Mouse (Mus musculus): ENCODE measurements around the gene Kmt2c.

Gene Kmt2c

GRCm38 (mm10) chr5:25516301-25516895, 17.8 kb upstream of the Kmt2c start:
- DNase-seq (ENCODE audit: low read depth), result no peak

- no peak for DNase-seq (ENCODE audit: low read depth)
Observed at GRCm38 (mm10) chr5:25515767-25516166, 17.2 kb upstream of the Kmt2c start, which contains the start of gene Cct8l1. Cct8l1 (plus strand) TSS chr5:25516067.

DNA sequence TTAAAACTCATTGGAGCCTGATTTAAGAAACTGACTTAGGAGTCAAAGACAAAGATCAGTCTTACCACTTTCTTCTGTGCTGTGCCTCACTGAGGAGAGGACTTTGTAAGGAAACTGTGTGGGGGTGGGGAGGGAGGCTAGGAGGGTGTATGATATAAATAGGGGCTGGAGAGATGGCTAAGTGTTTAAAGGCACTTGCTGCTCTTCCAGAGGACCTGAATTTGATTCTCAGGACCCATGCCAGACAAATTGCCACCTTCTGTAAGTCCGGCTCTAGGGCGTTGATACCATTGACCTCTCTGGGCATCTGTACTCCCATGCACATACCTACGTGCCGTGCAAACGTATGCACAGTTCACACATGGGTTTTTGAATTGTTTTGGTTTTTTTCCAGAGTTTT, 7.5 kb upstream of the Kmt2c start:
- DNase-seq (ENCODE audit: low read depth), result no peak

- DNase-seq (ENCODE audit: low read depth), result peak; percentile 27
Observed at GRCm38 (mm10) chr5:25500686-25501085, 2.1 kb upstream of the Kmt2c start.

GRCm38 (mm10) chr5:25499423-25500398, 1.1 kb upstream of the Kmt2c start:
- peak; percentile 96 for DNase-seq (ENCODE audit: low read depth)

- DNase-seq (ENCODE audit: low read depth), result peak; percentile 85
Observed at GRCm38 (mm10) chr5:25498821-25499422, 339 bp upstream of the Kmt2c start.

GRCm38 (mm10) chr5:25497720-25498345, 750 bp downstream of the Kmt2c start:
- DNase-seq (ENCODE audit: low read depth), result peak; percentile 61

DNA sequence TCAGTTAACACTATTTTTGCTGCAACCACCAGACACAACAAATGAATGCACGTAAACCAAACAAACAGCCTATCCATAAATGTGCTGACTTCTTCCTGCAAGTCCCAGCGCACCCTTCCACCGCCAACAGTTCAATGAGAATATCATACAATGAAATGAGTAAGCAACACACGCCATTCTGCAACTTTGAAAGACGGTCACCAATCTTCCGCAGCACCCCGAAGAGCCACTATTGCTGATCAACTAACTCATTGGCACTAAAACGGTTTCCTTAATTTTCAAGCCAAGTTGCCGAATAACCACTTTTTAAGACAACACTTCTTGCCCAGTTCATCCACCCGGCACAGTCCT, 1.2 kb downstream of the Kmt2c start:
- peak; percentile 58 for DNase-seq (ENCODE audit: low read depth)

DNA sequence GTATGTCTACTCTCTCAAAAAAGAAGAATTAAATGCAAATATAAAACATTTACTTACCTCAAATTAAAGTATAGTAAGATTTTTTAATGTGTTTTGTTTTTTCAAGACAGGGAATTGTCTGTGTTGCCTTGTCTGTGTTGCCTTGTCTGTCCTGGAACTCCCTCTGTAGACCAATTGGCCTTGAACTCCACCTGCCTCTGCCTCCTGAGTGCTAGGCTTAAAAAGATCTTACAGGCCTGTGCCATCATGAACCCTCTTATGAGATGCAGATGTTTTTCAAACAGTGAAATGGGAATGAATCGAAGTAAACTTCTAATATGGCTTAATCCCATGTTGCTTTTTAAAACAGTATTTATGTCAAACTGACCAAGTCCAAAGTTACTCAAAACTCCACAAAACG, 1.9 kb downstream of the Kmt2c start:
- peak; percentile 23 for DNase-seq (ENCODE audit: low read depth)

GRCm38 (mm10) chr5:25478863-25479262, 19.7 kb downstream of the Kmt2c start:
- no peak for DNase-seq (ENCODE audit: low read depth)

DNA sequence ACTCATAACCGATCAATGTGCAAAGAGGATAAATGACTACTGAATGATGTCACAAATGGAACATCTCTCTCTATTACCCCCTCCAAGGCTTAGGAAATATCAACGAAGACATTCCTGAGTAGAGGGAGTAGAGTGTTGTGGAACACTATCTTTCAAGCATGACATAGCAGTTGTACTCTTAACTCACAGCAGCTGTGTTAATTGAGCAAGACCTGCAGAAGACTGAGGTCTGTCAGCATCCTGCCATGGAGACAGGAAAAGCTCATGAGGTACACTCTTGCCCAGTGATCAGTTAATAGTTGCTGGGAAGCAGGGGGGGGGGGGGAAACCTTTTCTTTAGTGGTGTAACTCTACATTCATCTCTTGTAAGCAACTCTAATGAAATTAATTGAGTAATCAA, 22.8 kb downstream of the Kmt2c start:
- DNase-seq (ENCODE audit: low read depth), result no peak

DNA sequence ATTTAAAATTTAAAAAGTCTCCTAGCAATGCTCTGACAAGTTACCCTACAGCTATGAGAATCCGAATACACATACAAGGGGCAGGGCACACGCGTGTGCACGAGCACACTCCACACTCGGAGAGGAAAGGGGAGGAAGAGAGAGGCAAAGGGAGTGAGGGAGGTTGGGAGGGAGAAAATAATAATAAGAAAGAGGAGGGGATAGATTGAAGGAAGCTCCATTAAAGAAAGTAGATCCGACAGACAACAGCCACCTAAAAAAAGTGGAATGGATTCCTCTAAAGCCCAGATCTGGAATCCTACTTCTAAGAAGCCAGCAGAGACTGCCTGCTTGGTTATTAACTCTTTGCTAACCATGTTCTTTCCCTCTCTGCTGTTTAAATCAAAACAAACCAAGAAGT, 26.5 kb downstream of the Kmt2c start:
- no peak for DNase-seq (ENCODE audit: low read depth)

DNA sequence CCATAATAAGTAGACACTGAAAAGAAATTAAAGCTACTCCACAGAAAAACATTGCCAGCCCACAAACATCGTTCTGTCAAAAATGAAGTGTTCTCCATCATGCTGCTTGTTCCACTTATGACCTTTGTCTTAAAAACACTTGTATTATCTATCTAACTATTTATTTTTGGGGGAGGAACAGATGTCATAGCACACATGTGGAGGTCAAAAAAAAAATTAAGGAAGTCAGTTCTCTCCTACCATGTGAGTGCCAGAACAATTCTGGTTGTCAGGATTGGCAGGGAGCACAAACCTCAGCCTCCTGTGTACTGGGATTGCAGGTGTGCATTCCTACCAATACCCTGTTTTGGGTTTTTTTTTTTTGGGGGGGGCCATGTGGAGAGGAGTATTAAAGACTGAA, 36.6 kb downstream of the Kmt2c start:
- no peak for DNase-seq (ENCODE audit: low read depth)

DNA sequence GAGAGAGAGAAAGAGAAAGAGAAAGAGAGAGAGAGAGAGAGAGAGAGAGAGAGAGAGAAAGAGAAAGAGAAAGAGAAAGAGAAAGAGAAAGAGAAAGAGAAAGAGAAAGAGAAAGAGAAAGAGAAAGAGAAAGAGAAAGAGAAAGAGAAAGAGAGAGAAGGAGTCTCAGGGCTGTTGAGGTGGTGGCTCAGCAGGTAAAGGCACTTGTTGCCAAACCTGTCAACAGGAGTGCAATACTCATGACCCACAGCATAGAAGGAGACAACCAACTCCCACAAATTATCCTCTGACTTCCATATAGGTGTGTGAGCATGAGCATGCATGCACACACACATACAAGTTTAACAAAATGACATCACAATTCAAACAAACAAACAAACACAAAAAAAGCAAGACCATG, 43.2 kb downstream of the Kmt2c start:
- peak; percentile 37 for DNase-seq (ENCODE audit: low read depth)

DNA sequence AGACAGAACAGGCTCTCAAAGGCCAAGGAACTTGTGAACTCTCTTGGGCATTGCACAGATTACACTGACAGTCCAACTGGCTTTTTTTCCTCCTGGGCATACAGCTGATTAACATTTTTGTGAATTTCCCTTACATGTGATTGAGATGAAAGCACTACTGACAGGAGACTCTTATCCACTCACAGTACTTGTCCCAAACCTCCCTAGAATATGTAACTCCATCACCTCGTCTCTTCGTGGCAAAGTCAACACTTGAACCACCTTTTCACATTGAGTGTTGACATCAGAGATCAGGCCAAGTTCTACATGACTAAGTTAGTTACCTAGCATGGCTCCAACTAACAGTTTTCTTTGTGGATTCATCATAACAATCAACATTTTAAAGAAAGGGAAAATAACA, 45.9 kb downstream of the Kmt2c start:
- no peak for DNase-seq (ENCODE audit: low read depth)

DNA sequence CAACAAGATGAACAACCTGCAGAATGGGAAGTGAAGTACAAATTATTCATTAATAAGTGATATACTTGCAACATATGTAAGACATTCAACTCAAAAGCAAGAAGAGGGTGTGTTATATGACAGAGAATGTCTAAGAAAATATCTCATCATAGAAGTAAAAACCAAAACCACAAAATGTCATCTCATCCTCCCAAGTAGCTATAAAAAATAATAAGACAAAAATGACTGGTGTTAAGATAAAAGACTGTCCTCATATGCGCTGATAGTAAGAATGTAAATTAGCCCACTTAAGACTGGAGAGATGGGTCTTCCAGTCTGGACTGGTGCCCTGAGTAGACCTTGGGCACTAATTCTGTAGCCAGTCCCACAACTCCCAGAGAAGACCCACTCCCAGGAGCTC, 61.1 kb downstream of the Kmt2c start:
- no peak for DNase-seq (ENCODE audit: low read depth)

DNA sequence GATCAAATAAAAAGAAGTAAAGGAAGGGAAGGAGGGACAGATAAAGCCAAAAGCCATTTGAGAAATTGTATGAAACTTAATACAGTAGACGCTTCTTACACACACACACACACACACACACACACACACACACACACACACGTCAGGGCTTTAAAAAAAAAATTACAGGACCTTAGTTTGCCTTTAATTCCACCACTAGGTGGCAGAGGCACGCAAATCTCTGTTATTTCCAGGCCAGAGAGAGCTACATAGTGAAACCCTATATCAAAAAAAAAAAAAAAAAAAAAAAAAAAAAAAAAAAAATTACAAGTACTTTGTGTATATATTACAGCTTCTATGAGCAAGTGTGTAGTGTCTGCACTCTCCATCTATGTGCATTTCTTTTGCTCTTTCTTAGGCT, 62.5 kb downstream of the Kmt2c start:
- DNase-seq (ENCODE audit: low read depth), result peak; percentile 88

- DNase-seq (ENCODE audit: low read depth), result no peak
Observed at GRCm38 (mm10) chr5:25422576-25422975, 76.0 kb downstream of the Kmt2c start.

DNA sequence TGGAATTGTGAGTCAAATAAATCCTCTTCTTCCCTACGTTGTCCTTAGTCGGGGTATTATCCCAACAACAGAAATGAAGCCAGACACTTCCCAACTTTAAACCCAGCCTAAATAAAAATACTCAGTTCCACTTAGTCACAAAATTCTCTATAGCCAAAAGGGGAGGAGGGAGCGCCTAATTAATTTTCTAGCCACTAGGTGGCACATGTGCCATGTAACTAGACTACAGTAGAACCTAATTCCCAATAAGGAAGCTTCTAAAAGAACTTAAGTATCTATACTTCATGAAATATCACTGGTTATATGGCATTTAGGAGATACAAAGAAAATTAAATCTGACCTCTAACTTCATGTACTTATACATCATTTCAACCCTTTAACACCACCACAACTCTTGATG, 78.0 kb downstream of the Kmt2c start:
- peak; percentile 73 for DNase-seq (ENCODE audit: low read depth)

- no peak for DNase-seq (ENCODE audit: low read depth)
Observed at GRCm38 (mm10) chr5:25415382-25415781, 83.2 kb downstream of the Kmt2c start.

- no peak for DNase-seq (ENCODE audit: low read depth)
Observed at GRCm38 (mm10) chr5:25396727-25397126, 101.9 kb downstream of the Kmt2c start.

- DNase-seq (ENCODE audit: low read depth), result no peak
Observed at GRCm38 (mm10) chr5:25392655-25393054, 105.9 kb downstream of the Kmt2c start.

- no peak for DNase-seq (ENCODE audit: low read depth)
Observed at GRCm38 (mm10) chr5:25383581-25383980, 115.0 kb downstream of the Kmt2c start.

All from induced T-regulatory cell, adult 2 months (primary cell).